Mouse (Mus musculus) stomach, postnatal 0 days (tissue): ENCODE measurements around the gene Rbm7.

ENCODE experiments used
- CTCF ChIP-seq: IDR thresholded peaks from 2 replicates; pipeline ENCODE4 v1.5.1; 2016; ENCODE audit warnings: antibody characterized with exemption, low read depth, mild to moderate bottlenecking, moderate library complexity
- EP300 ChIP-seq: optimal IDR thresholded peaks from 2 replicates; pipeline ENCODE3; 2016; ENCODE audit warnings: antibody characterized with exemption

DNA sequence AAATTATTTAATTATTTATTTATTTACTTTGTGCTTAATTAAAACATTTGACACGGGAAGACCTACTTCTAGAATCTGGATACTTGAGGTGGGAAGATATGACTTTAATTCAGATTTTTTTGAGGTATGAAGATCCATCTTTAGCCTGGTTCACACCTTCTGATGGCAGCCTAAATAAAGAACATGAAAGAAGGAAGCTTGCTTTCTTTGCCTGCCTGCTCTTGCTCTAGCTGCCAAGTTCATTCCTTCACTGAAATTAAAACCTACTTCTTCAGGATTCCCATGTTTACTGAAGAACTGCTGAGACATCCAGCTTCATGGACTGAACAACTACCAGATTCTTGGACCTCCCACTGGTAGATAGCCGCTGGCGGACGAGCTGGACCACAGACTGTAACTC is 36.2 kb upstream of the Rbm7 start:
- no peak for TF ChIP-seq CTCF
- TF ChIP-seq EP300: no peak
